Comparison of ENCODE assay signal across 11 mouse cellular contexts in the genomic region with DNA sequence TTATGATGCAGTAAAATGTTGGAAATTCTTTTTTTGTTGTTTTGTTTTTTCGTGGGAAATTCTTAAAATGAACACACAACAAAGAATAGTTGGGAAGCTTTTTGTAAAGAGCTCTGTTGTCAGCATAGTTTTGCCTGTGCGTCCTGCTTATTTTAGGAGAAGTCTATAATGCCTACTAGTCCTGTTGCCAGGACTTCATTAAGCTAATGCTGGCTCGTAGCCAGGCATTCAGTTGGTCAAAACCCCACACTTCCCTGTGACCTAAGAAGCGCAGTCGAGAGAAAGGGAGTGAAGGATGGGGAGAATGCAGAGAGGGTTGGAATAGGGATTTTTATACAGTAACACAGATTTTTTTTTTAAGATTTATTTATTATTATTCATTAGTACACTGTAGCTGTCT. TPM values are rescaled to one million over a fixed set of nuclear protein-coding genes. Genes with fewer than 3 reads are reported as not detected.
DNase-seq lines count a peak whose midpoint lies in the region; ATAC-seq lines count a peak whose summit lies in the region.
"Had no signal": no experiment of that assay in that cellular context is flagged by ENCODE, and none has a peak within 500 bp of the region (broad histone marks: within the 10 kb centered on the region; RNA-seq: fewer than 3 reads in every experiment).

No protein-coding gene starts in this region.

- H3K27ac ChIP-seq in neural tube, embryonic 15.5 days (replicated peaks) = 0 out of 2 replicates have a peak overlapping the region, but pooled peaks have one; percentile 28
- H3K27ac ChIP-seq: heart, adult 2 months; kidney, postnatal 0 days had no signal

- DNase-seq in kidney, postnatal 10 days = peak; percentile 21
- DNase-seq in kidney, adult 8-10 months = no peak
- DNase-seq in neural tube, embryonic 10.5 days (ENCODE audit: extremely low spot score, low spot score) = no peak
- peak; percentile 16 to 45 for DNase-seq in cerebellum, postnatal 25 days
- DNase-seq in retina, postnatal 7 days (ENCODE audit: low read depth, low spot score) = peak; percentile 16
- DNase-seq in urinary bladder, adult 18-20 months (ENCODE audit: low spot score in 2 of 2) = no peak
- DNase-seq: heart, adult 2 months; liver, postnatal 0 days; thymus, postnatal 36 days had no signal

- H3K4me3 ChIP-seq in neural tube, embryonic 15.5 days (replicated peaks) = no peak overlapping the region
- H3K4me3 ChIP-seq: heart, adult 2 months had no signal

- no peaks in the 10 kb centered on the region for H3K9me3 ChIP-seq in neural tube, embryonic 15.5 days (replicated peaks)

- no peak overlapping the region for H3K9ac ChIP-seq in neural tube, embryonic 15.5 days (replicated peaks)
- H3K9ac ChIP-seq: liver, postnatal 0 days had no signal

- H3K36me3 ChIP-seq in neural tube, embryonic 15.5 days = no peaks in the 10 kb centered on the region

- 52% methylated on average over 5 of the region's 5 CpGs for WGBS in neural tube, embryonic 15.5 days

- no peak overlapping the region for H3K4me2 ChIP-seq in neural tube, embryonic 15.5 days

- H3K4me1 ChIP-seq in neural tube, embryonic 15.5 days = peaks cover 10% of the 10 kb centered on the region

- no peaks in the 10 kb centered on the region for H3K27me3 ChIP-seq in neural tube, embryonic 15.5 days (replicated peaks)

- ATAC-seq in neural tube, embryonic 15.5 days (ENCODE audit: low FRiP score) = no peak
- ATAC-seq: liver, postnatal 0 days had no signal

RNA-seq across cellular contexts. Expression of gene Bmpr2, which starts 26.5 kb away (rescaled TPM):
- polyA plus RNA-seq in neural tube, embryonic 15.5 days (2015; fragmentation: Nextera tagmentation; extraction: Ambion mirVana) = 9.4 and 10.5 TPM in 2 replicates

Comparison
In these comparisons a context has a peak if more than half of its experiments do, and no peak if none do; other contexts are left out.
1. DNase-seq: peak in kidney, postnatal 10 days (single experiment), cerebellum, postnatal 25 days (2 of 2) and retina, postnatal 7 days (single experiment); none in kidney, adult 8-10 months (0 of 2), neural tube, embryonic 10.5 days (single experiment) and urinary bladder, adult 18-20 months (0 of 2).